Mouse (Mus musculus) limb, embryonic 14.5 days (tissue): Measurements from ENCODE around the gene Nxn. TPM values are rescaled to one million over a fixed set of nuclear protein-coding genes. Genes with fewer than 3 reads are reported as not detected.
A peak's percentile ranks its signal among the peaks of the same experiment; 100 is the strongest.

ENCODE experiments used
- ATAC-seq: fragments of 200-750 bp; cut with Nextera tagmentation; 2 replicates; pipeline ENCODE4 v1.8.0; 2017; ENCODE audit warnings: low read depth, moderate number of reproducible peaks, moderate TSS enrichment; ENCODE audit not compliant: low FRiP score
- DNase-seq: peaks from one replicate; pipeline ENCODE4 v3.0.0-alpha.2; 2015; ENCODE audit warnings: low spot score
- H3K27ac ChIP-seq: fragments of 300-500 bp; sonication (generic); replicated peaks from 2 replicates; pipeline ENCODE4 v1.5.1; 2014; ENCODE audit warnings: low read depth, mild to moderate bottlenecking, low read length, moderate library complexity, mixed read lengths
- H3K27me3 ChIP-seq: fragments of 300-500 bp; sonication (generic); 2 replicates; pipeline ENCODE4 v1.6.1; 2014; ENCODE audit warnings: low read length, mixed read lengths; ENCODE audit not compliant: control insufficient read depth, insufficient read depth
- H3K36me3 ChIP-seq: fragments of 300-500 bp; sonication (generic); 2 replicates; pipeline ENCODE4 v1.6.1; 2014; ENCODE audit warnings: mild to moderate bottlenecking, low read length, moderate library complexity, mixed read lengths; ENCODE audit not compliant: control insufficient read depth, insufficient read depth
- H3K4me1 ChIP-seq: fragments of 300-500 bp; sonication (generic); 2 replicates; pipeline ENCODE4 v1.6.1; 2014; ENCODE audit warnings: antibody characterized with exemption, low read length, mixed read lengths; ENCODE audit not compliant: control insufficient read depth, insufficient read depth
- H3K4me2 ChIP-seq: fragments of 300-500 bp; sonication (generic); replicated peaks from 2 replicates; pipeline ENCODE4 v1.6.1; 2014; ENCODE audit warnings: low read depth, mild to moderate bottlenecking, low read length, moderate library complexity; ENCODE audit not compliant: severe bottlenecking
- H3K4me3 ChIP-seq: fragments of 300-500 bp; sonication (generic); replicated peaks from 2 replicates; pipeline ENCODE4 v1.5.1; 2014; ENCODE audit warnings: low read length
- H3K9ac ChIP-seq: fragments of 300-500 bp; sonication (generic); 2 replicates; pipeline ENCODE4 v1.6.1; 2014; ENCODE audit warnings: mild to moderate bottlenecking, low read depth, low read length, moderate library complexity; ENCODE audit not compliant: severe bottlenecking
- H3K9me3 ChIP-seq: fragments of 300-500 bp; sonication (generic); 2 replicates; pipeline ENCODE4 v1.6.1; 2016; ENCODE audit warnings: low read length; ENCODE audit not compliant: control insufficient read depth
- POLR2A ChIP-seq: fragments of 200-500 bp; IDR thresholded peaks from 2 replicates; pipeline ENCODE4 v1.8.0; 2012; ENCODE audit warnings: inconsistent platforms, mild to moderate bottlenecking, moderate library complexity, borderline replicate concordance; ENCODE audit not compliant: insufficient read depth, insufficient read length; ENCODE audit errors: extremely low read depth
- WGBS: fragments of 180-500 bp; shearing (Covaris S2); extraction: QIAGEN DNeasy Blood & Tissue Kit; methylation state at CpG from one replicate; pipeline ENCODE4 v1.1.7; 2014; 5-methylcytosine and 5-hydroxymethylcytosine counted together
- polyA plus RNA-seq, 2 experiments: library from polyadenylated mRNA; depleted of rRNA in 1 of 2; stranded (reverse) in 1 of 2; unstranded in 1 of 2; fragments of >200 nt; fragmentation: Nextera tagmentation in 1 of 2; extraction: Ambion mirVana in 1 of 2; gene quantifications; 2 replicates each; pipeline versions ENCODE4 v1.2.1 to v1.2.3; 2012 to 2014

The Nxn gene
- polyA plus RNA-seq, 2 experiments, result 69.9 to 78.1 TPM

DNA sequence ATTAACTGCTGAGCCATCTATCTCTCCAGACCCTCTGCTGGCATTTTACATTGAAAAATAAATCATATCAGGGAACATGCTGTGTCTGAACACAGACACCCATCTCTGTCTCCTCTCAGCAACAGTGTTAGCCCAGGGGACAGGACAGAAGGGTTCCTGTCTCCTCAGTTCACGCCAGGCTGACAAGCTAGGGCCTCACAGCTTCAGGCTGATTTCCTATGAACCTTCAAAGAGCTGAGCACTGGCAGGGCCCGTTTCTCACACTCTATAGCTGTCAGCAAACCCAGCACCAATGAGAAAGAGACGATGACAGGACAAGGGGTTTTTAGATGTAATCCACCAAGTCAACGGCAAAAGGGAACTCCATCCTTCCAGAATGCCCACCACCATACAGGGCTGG is 107.0 kb downstream of the Nxn start:
- H3K4me1 ChIP-seq, result peaks cover 69% of the 10 kb centered on the region
- H3K4me3 ChIP-seq, result no peak overlapping the region
- DNase-seq (no peak), ATAC-seq (no peak)
- no peaks in the 10 kb centered on the region for H3K36me3 ChIP-seq
- H3K9me3 ChIP-seq, result no peaks in the 10 kb centered on the region
- H3K4me2 ChIP-seq, result peak overlapping the region; percentile 33; the same call in 1 of the 2 replicates
- H3K27ac ChIP-seq, result peak overlapping the region; percentile 48
- TF ChIP-seq POLR2A, result no peak
- H3K27me3 ChIP-seq, result no peaks in the 10 kb centered on the region
- 0 out of 2 replicates have a peak overlapping the region, but pooled peaks have one; percentile 12 for H3K9ac ChIP-seq
- 36% methylated on average over 4 of the region's 4 CpGs for WGBS

- no peaks in the 10 kb centered on the region for H3K27me3 ChIP-seq
- no peak for TF ChIP-seq POLR2A
- WGBS, result 28% methylated on average over 11 of the region's 11 CpGs
- peak overlapping the region; percentile 34 for H3K27ac ChIP-seq
- peaks cover 76% of the 10 kb centered on the region for H3K4me1 ChIP-seq
- ATAC-seq (no peak), DNase-seq (no peak)
- no peak overlapping the region for H3K4me3 ChIP-seq
- H3K36me3 ChIP-seq, result no peaks in the 10 kb centered on the region
- H3K4me2 ChIP-seq, result no peak overlapping the region
- no peak overlapping the region for H3K9ac ChIP-seq
- H3K9me3 ChIP-seq, result no peaks in the 10 kb centered on the region
These were observed 108.6 kb downstream of the Nxn start for GRCm38 (mm10) chr11:76290367-76290766.

DNA sequence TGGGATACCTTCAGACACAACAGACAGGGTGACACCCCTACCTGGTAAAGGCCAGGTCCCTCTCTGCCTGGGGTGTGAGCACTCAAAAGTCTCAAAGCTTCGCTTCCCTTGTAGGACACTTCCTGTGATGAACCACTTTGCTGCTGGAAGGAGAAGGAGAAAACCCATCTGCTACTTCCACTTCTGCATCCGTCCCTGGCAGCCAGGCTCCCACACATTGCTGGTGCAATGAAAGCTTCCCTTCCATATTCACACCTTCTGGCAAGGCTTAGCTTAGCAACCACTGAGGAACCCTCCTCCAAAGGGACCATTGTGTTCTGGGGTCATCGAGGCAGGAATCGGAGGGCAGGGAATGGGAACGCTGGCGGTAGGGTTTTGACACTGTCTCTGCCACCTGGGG is 110.3 kb downstream of the Nxn start:
- DNase-seq, result no peak
- 83% methylated on average over 6 of the region's 6 CpGs for WGBS
- Histone ChIP-seq H3K9me3 (no peaks in the 10 kb centered on the region), H3K9ac (no peak overlapping the region), H3K36me3 (peaks cover 4% of the 10 kb centered on the region; the same call in 1 of the 2 replicates), H3K4me2 (no peak overlapping the region), H3K4me3 (no peak overlapping the region), H3K27me3 (no peaks in the 10 kb centered on the region), H3K4me1 (peaks cover 68% of the 10 kb centered on the region), H3K27ac (no peak overlapping the region)
- ATAC-seq, result no peak
- no peak for TF ChIP-seq POLR2A

DNA sequence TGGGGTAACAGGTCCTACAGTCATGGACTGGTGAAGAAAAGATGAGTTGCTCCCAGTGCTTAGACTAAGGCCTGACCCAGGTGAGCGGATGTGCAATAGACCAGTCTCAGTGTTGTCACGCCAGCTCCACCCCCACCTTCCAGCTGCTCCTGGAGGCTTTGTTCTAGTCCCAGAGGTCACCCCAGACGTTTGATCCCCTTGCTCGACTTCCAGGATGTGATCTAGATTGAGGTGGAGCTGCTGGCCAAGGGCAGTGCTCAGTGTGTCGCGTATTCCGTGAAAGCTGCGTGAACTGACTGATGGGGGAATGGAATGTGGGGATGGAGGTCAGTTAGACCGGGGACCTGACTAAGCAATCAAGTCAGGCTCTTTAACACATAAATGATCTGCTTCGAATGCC is 111.6 kb downstream of the Nxn start:
- H3K4me1 ChIP-seq, result peaks cover 55% of the 10 kb centered on the region
- H3K27me3 ChIP-seq, result no peaks in the 10 kb centered on the region
- H3K9ac ChIP-seq, result no peak overlapping the region
- WGBS, result 44% methylated on average over 10 of the region's 10 CpGs
- no peak for TF ChIP-seq POLR2A
- no peak overlapping the region for H3K27ac ChIP-seq
- H3K4me3 ChIP-seq, result no peak overlapping the region
- ATAC-seq, result no peak
- DNase-seq, result no peak
- peaks cover 7% of the 10 kb centered on the region; the same call in 1 of the 2 replicates for H3K36me3 ChIP-seq
- H3K4me2 ChIP-seq, result no peak overlapping the region
- H3K9me3 ChIP-seq, result no peaks in the 10 kb centered on the region

- no peak overlapping the region for H3K9ac ChIP-seq
- H3K36me3 ChIP-seq, result peaks cover 7% of the 10 kb centered on the region; the same call in 1 of the 2 replicates
- peaks cover 50% of the 10 kb centered on the region for H3K4me1 ChIP-seq
- H3K4me2 ChIP-seq, result no peak overlapping the region
- 51% methylated on average over 9 of the region's 10 CpGs for WGBS
- H3K9me3 ChIP-seq, result no peaks in the 10 kb centered on the region
- ATAC-seq, result no peak
- TF ChIP-seq POLR2A, result no peak
- no peak overlapping the region for H3K27ac ChIP-seq
- no peaks in the 10 kb centered on the region for H3K27me3 ChIP-seq
- no peak for DNase-seq
- H3K4me3 ChIP-seq, result no peak overlapping the region
These were observed 112.3 kb downstream of the Nxn start for GRCm38 (mm10) chr11:76286534-76287126.
